Mouse (Mus musculus) E14TG2a.4 (cell line): ENCODE data around the gene Sash1.

ENCODE experiments used
- CTCF ChIP-seq: conservative IDR thresholded peaks from 2 replicates; pipeline ENCODE4 v1.5.1; 2014; ENCODE audit warnings: low read length
- POU5F1 ChIP-seq: IDR thresholded peaks from 2 replicates; pipeline ENCODE4 v1.6.1; 2014; ENCODE audit warnings: low read length, borderline replicate concordance

GRCm38 (mm10) chr10:8851625-8852024 is 34.2 kb downstream of the Sash1 start:
- TF ChIP-seq CTCF (no peak), POU5F1 (no peak)
